Mouse (Mus musculus) CD8-positive naive resting alpha-beta T cell, adult 2 months (primary cell): ENCODE data around the gene Arcn1.
A peak's percentile ranks its signal among the peaks of the same experiment; 100 is the strongest.

Experiments
- DNase-seq, 2 experiments: peaks; one replicate each; pipeline ENCODE4 v3.0.0; 2022; ENCODE audit warnings: low read depth in 2 of 2, low spot score in 2 of 2

Gene Arcn1

DNA sequence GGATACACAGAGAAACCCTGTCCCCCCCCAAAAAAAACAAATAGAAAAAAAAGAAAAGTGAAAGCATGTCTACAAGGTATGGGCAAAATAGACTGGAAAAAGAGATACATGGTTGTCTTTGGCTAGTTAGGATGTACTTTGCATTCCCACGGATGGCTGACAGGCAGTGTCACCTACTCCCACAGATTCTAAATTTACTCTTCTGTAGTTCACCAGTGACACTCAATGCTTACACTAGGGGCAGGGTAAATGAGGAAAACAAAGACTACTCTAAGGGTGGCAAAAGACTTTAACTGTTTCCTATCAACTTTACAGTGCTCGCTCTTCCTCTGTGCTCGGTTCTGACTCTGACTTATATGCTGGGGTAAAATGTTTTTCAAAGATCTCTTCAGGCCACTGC, 21.0 kb downstream of the Arcn1 start:
- DNase-seq, result no peak

DNA sequence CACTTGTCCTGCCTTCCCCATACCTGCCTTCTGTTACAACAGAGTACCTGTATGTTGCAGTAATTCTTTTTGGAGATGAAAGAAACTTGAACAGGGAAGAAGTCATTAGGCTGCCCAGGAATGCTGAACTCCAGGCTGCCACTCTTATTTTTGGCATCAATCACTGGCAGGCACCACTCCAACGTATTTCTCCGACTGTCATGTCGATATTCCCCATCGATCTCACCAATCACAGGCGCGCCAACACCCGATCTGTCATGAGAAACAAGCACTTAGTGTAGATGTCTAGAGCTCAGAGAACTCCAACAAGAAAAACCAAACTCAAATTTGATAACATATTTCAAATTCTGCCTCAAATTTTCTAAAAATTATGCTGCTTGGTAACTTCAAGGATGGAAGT, 22.3 kb downstream of the Arcn1 start:
- no peak for DNase-seq

DNA sequence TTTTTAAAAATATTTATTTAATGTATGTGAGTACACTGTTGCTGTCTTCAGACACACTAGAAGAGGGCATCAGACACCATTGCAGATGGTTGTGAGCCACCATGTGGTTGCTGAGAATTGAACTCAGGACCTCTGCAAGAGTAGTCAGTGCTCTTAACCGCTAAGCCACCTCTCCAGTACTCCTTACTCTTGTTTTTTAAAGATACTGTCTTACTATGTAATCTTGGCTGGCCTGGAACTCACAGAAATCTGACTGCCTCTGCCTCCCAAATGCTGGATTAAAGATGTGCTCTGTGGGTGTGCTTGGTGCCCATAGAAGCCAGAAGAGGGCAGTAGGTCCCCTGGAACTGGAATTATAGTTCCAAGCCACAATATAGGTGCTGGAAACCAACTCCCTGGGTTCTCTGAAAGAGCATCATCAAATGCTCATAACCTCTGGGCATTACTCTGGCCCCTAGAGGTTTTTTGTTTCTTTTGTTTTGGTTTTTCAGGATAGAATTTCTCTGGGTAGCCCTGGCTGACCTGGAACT, 26.9 kb downstream of the Arcn1 start:
- DNase-seq, result no peak

DNA sequence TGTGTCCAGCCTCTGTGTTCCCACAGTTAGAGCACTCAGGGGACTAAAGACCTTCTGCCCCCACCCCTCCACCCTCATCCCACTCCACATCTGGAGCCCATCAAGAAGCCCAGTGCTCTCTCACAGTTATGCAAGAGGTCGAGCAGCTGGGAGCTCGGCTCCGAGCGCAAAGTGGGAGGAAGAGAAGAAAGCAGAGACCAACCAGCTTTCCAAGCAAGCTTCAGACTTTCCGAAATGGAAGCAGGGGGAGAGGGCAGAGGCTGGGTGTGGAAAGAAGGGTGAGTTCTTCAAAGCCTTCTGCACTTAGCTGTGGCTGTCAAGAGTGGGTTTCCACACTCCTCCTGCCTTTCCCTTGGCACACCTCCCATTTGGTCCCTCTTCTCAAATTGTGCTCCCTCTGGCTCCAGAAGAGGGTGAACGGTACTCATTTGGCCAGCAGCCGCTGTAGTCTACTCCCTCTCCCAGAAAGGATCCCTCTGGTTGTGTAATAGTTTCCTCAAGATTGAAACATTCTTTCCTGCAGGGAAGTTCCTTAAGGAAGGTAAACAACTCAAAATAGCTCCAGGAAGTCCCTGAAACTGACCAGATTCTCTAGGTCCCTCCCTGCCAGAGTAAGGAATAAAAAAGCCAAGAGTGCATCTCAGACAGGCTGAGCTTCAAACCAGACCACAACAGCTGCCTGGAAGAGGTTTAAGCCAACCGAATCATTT, 30.2 kb downstream of the Arcn1 start:
- no peak for DNase-seq

DNA sequence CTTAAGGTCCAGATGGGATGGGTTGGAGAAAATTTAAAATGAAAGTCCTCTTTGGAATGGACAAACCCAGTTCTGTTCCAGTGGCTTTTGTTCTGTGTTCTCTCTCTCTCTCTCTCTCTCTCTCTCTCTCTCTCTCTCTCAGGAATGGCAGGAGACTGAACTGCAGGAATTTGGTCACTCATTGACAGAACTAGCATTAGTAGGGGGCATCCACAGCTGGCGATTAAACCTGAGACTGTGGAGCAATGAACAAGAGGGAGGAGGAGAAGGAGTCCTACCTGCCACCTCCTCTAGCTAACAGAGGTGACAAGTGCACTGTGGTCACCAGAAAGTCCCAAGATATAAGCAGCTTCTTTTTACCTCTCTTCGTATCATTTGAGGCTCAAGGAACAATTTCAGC, 31.3 kb downstream of the Arcn1 start:
- DNase-seq, result no peak

DNA sequence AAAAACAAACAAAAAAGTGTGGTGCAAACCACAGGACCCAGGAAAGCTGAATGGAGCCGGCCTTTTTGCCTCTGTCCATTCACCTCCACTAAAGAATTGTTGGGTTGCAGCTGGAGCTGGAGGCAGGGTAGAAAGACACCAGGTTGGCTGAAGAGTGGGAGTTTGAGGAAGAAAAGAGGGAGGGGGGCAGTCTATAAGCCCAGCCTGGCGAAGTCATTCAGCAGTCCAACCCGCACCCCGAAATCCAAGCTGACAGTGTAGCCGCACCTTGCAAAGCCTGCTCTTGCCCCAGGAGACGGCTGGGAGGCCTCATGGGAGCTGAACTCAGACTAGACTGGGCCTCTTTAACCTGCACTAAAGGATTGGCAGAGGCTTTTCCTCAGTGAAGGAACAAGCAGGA, 31.8 kb downstream of the Arcn1 start:
- no peak for DNase-seq

DNA sequence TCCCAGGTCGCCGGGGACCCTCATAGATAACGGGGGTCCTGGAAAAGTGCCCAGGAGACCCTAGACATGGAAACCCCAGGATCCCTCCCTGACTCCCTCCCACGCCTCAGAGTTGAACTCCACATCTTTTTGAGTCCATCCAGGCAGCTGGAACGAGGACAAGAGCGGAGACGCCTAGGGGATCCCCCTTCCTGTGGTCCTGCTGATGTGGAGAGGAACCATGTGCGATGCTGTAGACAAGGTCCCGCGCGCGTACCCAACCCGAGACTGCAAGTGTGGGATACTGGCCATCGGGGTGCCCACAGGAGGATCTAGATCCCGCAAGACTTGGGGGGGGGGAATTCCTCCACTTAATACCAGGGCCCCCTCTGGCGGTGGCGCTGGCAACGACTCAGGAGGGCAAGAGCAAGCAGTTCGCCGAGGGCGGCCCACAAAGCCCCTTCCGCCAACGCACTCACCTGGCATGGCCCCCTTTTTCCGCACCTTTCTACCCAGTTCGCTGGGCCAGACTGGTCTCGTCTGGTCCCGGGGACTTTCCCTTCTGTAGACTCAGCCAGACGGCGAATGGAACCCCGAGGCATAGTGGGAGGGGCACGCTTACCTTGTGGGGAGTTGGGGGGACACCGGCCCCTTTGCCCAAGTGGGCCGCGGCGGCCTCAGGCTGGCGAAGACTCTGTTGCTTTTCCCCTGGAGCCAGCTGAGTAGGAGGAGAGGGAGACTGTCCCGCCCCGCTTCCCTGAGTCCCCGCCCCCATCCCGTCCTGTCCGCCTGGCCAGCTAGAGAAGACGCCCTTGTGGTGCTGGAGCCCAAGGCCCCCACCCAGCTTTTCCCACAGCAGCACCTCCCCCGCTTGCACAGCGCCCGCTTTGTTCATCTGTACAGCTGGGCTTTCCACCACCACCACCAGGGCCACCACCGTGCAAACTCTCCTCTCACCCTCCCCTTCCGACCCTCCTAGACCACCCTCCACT, 32.8 kb downstream of the Arcn1 start, which contains the start of gene Phldb1:
TSS of gene Phldb1 (minus strand) at position 675 of the 971 bp plus-strand sequence.
- peak; percentile 37 to 59 for DNase-seq

DNA sequence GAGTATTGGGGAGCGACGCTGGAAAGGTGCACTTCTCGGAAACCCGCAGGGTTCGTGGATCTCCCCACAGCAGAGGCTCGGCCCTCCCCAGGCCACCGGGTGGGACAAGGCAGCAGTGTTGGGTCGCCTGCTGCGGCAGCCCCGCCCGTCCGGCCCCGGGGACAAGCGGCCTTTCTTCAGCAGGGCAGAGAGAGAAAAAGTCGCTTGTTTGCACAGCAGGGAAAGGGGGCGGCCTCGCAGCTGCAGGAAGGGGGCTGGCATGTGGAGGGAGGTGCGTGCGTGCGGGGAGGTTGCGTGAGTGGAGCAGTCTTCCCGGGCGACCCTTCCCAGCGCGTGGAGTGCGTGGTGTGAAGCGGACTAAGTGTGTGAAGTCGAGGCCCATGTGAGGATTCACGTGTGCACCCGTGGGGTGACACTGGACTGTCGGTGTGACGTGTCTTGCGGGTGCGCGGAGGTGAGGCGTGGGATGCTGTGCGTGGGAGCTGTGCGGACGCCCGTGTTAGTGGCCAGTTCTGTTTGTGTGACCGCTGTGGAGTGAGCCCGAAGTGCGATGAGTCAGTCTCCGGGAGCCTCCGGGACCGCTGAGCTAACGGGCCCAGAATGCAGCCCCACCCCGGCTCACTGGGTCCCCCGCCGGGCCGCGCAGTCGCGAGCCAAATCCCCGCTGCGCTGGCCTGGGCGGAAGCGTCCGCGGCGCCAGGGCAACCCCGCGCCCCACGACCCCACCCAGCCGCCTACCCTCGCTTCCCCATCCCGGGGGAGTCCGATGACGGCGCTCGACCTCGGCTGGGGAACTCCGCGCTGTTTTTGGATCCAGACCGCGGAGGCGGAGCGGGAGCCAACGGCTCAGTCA, 33.7 kb downstream of the Arcn1 start:
- peak in 1 of 2 experiments; percentile 14 for DNase-seq

DNA sequence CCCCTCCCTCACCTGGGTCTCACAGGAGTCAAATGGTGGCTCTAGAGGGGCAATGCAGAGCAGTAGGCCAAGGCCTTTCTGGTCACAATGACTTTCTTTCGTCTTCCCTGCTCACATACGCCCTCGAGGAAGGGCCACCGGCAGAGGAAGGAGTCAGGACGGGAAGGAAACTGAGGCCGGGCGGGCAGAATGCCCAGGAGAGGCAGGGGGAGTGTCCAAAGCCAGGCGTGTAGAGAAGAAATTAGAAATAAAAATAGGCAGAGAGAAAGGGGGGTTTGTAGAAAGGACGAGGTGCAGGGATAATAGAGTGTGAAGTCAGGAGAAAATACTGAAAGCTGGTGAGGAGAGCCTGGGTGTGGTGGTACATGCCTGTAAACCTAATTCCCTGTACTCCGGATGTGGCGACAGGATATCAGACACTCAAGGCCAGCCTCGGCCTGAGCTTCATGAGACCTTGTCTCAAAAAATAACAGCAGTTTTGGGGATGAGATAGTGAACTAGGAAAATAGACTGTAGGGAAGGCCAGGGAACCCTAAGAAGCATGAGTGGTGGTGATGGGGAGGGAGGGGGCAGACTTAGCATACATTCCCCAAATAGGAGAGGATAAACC, 34.6 kb downstream of the Arcn1 start:
- no peak for DNase-seq

DNA sequence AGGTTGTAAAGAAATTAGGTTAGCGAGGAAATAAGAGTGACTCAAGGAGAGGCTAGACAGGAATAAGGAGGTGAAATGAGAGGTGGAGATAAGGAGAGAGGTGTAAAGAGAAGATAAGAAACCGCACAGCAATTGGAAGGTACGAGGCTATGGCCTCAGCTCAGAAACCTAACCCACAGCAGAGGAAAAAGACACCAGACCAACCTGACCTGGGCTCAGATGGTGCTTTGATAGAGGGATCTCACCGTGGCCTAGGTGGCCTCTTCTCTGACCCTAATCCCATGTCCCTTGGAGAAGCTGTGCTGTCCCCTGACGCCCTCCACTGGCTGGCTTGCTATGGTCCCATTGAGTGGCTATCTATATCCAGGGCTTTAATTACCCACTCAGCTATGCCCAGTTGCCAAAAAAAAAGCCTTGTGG, 35.5 kb downstream of the Arcn1 start:
- no peak for DNase-seq

DNA sequence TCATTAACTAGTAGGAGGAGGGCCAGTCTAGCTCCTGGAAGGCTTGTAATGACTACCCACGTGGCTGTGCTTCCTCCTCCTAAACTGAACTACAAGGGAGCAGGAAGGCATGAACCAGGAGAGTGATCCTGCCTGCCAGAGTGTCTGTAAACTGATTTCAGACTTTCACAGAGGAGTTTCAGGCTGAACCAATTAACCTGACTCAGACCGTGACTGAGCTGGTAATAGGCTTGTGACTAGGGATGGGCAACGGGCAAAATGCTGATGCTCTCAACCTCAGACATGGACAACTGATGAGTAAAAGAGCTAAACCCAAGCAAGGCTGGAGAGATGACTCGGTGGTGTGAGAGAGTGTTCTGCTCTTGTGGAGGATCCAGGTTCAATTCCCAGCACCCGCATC, 40.2 kb downstream of the Arcn1 start:
- no peak for DNase-seq

DNA sequence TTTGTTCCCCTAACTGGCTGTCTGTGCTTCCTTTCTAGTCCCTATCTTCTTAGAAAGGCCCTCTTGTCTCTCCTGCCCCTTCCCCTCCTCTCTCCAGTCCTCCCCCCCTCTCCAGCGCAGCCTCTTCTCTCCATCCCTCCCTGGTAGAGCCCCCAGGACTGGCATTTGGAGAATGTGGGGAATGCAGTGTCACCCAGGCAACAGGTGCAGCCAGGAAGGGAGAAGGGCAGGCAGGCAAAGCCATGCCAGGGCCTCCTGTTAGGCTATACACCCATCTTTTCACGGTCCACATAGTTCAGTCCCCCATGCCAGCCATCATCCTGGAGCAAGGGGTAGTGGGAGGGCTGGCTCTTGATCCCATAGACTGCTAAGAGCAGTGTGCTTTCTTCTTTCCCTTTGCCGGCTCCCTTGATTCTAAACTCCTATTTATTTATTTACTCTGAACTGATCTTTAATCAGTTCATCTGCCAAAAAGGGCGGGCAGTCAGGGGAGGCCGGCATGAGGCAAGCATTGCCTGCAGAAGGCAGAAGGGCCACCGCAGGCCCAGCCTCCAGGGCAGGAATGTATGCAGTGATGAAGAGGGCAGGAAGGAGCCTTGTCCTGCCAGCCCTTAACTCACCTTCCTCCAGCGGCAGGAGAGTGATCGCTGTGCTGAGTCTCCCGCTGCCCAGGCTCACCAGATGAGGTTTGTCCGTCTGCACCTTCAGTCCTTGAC, 41.1 kb downstream of the Arcn1 start:
- DNase-seq, result no peak

DNA sequence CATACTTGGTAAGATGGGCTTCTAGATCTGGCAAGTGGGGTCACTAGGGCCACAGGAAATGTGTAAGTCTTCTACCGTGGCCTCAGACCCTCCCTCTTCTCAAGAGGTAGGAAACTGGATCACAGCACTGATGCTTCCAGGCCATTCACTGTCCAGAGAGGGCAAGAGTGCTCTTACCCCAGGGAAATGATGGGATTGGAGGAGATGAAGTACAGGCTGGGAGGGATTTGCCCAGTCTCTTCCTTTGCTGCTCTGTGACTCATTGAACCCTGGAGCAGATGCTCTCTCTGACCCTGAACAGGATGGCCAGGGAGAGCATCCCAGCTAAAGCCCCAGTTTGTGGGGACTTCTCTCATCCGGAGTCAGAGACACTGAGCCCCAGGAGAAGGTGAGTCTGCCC, 43.0 kb downstream of the Arcn1 start:
- DNase-seq, result no peak

DNA sequence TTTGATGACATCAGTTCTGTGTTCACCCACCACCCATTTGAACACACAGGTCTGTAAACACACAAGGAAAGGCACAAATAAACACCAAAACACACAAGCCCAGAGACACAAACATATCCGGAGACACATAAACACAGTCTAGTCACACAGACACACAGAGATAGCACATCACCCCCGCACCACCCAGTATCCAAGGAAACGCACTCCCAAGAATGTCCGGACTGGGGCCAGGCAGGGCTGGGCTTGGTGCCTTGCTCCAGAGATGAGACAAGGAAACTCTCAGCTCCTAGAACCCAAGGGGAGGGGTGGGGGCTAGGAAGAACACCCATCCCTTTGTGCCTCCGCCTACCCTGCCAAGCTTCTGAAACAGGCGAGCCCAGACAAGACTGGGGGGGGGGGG, 43.4 kb downstream of the Arcn1 start:
- DNase-seq, result no peak

DNA sequence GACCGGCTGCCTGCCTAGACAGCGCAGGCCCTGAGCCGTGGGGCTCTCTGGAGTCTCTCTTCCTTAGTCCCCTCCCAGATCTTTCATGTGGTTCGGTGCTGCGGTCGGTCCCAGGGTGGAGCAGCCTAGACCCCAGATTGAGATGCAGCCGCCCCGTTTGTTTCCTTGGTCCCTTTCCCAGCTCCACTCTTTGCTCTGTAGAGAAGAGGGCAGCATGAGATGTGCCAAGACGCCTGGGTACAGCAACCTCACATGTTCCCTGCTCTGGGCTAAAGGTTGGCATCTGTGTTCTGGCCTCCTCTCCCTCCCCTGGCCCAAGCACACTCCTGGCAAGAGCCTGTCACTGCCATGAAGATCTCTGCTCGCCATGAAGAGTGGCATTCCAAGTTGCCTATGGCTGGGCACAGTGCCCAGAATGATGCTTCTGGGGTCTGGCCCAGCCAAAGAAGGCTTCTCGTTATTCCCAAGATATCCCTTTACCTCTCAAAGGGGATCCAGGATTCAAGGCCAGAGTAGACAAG, 44.1 kb downstream of the Arcn1 start:
- peak in 1 of 2 experiments; percentile 30 for DNase-seq

DNA sequence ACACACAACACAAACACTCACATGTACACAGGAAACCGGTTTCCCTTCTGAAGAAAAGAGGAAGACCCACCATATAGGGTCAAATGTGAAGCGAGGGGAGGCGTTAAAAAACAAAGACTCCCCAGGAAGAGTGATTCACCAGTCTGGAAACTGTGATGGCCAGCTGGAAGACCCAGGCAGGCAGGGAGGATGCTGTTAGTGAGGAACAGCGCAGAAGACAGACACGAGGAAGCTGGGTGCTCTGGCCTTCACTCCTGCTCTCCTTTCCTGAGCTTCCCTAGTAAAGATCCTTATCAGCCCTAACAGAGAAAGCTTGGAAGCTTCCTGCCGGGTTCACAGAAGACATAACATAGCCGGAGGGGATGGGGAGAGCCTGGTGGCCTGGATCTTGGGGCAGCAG, 44.6 kb downstream of the Arcn1 start:
- DNase-seq, result no peak

DNA sequence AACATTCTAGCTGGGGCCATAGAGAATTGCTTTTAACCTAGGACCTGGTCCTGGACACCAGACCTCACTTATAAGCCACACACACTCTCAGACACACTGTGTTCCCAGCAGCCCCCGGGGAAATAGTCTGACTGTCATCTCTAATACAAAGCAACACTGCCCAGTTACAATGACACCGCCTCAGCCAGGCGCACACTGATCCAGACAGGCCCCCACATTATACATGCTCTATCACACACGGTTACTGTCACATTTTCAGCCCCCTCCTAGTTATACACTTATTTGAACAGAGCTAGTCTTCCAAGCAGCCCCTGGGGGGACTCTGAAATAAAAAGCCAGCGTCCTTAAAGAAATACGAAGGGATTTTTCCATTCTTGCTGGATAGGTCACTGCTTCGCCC, 45.1 kb downstream of the Arcn1 start:
- DNase-seq, result no peak

DNA sequence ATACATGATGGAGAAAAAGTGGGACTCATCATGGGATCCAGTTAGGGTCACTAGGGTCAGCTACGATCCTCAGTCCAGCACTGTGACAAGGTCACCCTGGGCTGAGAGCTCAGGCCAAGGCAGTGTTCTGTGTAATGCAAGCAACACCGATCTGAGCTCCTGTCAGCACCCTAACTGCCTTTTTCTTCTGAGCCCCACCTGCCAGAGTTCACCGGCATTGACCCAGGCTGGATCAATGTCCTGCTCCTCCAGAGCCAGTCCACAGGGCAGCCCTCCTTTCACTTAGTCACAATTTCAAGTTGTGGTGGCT, 45.8 kb downstream of the Arcn1 start:
- no peak for DNase-seq

DNA sequence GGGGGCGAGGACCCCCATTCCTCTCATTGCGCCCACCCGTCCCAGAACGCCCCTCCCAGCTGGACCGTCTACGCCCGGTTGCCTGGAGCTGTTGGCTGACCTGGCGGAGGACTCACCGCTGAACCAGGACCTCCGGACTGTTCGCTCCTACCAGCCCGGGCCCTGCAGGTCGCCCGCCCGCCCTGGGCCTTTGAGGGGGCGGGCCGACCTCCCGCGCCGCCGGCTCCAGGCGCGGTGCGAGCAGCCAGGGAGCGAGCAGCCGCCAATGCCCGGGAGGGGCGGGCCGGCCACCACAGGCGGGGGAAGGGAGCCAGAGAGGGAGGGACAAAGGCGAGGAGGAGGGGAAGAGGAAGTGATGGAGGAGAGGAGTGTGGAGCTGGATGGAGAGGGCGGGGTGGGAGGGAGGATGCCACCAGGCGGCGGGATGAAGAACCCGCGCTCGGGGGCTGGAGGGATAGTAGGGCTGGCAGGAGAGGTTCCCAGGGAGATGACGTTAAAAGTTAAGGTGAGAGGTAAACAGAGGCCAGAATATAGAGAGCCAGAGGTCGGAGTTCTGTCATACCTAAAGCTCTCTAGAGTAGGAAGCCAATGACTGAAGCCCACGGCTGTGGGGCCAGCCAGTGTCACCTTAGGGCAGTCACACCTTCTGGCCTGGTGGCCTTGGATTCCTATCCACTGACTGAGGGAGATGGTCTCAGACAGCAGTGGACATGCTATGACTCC, 46.3 kb downstream of the Arcn1 start:
- peak; percentile 23 to 26 for DNase-seq
